18 mouse cellular contexts compared by ENCODE assay signal in genomic region chr7:37140191-37140590, GRCm38 (mm10).
DNase-seq lines count a peak whose midpoint lies in the region; ATAC-seq and TF ChIP-seq lines count a peak whose summit lies in the region.
"Had no signal": no experiment of that assay in that cellular context is flagged by ENCODE, and none has a peak within 500 bp of the region (broad histone marks: within the 10 kb centered on the region; RNA-seq: fewer than 3 reads in every experiment).

No protein-coding gene starts in this region.

- H3K4me1 ChIP-seq in heart, embryonic 12.5 days (replicated peaks), result no peaks in the 10 kb centered on the region
- H3K4me1 ChIP-seq in liver, adult 2 months (ENCODE audit: control insufficient read depth, insufficient read depth, low read length), result peaks cover 8% of the 10 kb centered on the region; the same call in 1 of the 2 replicates
- peaks cover 7% of the 10 kb centered on the region; the same call in 1 of the 2 replicates for H3K4me1 ChIP-seq in kidney, embryonic 15.5 days
- peaks cover 6% of the 10 kb centered on the region for H3K4me1 ChIP-seq in forebrain, embryonic 12.5 days
- H3K4me1 ChIP-seq: heart, embryonic 15.5 days had no signal

- no peak for ATAC-seq in heart, embryonic 12.5 days (ENCODE audit: insufficient number of reproducible peaks, low FRiP score)
- no peak for ATAC-seq in kidney, embryonic 15.5 days (replicated peaks; ENCODE audit: low FRiP score)
- ATAC-seq in forebrain, embryonic 12.5 days (ENCODE audit: low FRiP score), result no peak
- ATAC-seq: midbrain, embryonic 13.5 days had no signal

- H3K9me3 ChIP-seq in heart, embryonic 12.5 days (replicated peaks), result 0 out of 2 replicates have a peak, but pooled peaks cover 3% of the 10 kb centered on the region
- no peaks in the 10 kb centered on the region for H3K9me3 ChIP-seq in kidney, embryonic 15.5 days (replicated peaks)
- no peaks in the 10 kb centered on the region for H3K9me3 ChIP-seq in forebrain, embryonic 12.5 days
- H3K9me3 ChIP-seq: forebrain, embryonic 10.5 days; heart, embryonic 15.5 days; midbrain, embryonic 13.5 days; neural tube, embryonic 12.5 days had no signal

- no peaks in the 10 kb centered on the region for H3K79me2 ChIP-seq in liver, adult 2 months (ENCODE audit: control insufficient read depth, insufficient read depth, low read length)

- H3K27me3 ChIP-seq in heart, embryonic 12.5 days (replicated peaks), result no peaks in the 10 kb centered on the region
- H3K27me3 ChIP-seq in liver, adult 2 months (ENCODE audit: control insufficient read depth, insufficient read depth, low read length), result no peaks in the 10 kb centered on the region
- 0 out of 2 replicates have a peak, but pooled peaks cover 5% of the 10 kb centered on the region for H3K27me3 ChIP-seq in kidney, embryonic 15.5 days
- no peaks in the 10 kb centered on the region for H3K27me3 ChIP-seq in forebrain, embryonic 12.5 days
- H3K27me3 ChIP-seq: heart, embryonic 15.5 days; limb, embryonic 12.5 days; midbrain, embryonic 13.5 days; neural tube, embryonic 12.5 days had no signal

- TF ChIP-seq POLR2A in liver, adult 2 months (IDR thresholded peaks at IDR 0.05; ENCODE audit: extremely low read depth, insufficient read depth, low read length), result no peak

- no peak overlapping the region for H3K9ac ChIP-seq in heart, embryonic 12.5 days
- H3K9ac ChIP-seq in liver, adult 2 months (ENCODE audit: low read depth, low read length), result no peak overlapping the region
- H3K9ac ChIP-seq in kidney, embryonic 15.5 days, result no peak overlapping the region
- no peak overlapping the region for H3K9ac ChIP-seq in forebrain, embryonic 12.5 days
- H3K9ac ChIP-seq: heart, embryonic 15.5 days; limb, embryonic 12.5 days; liver, embryonic 14.5 days; midbrain, embryonic 13.5 days; neural tube, embryonic 12.5 days had no signal

- H3K36me3 ChIP-seq in heart, embryonic 12.5 days, result no peaks in the 10 kb centered on the region
- no peaks in the 10 kb centered on the region for H3K36me3 ChIP-seq in liver, adult 2 months (ENCODE audit: control insufficient read depth, insufficient read depth, low read length)
- H3K36me3 ChIP-seq in kidney, embryonic 15.5 days, result no peaks in the 10 kb centered on the region
- no peaks in the 10 kb centered on the region for H3K36me3 ChIP-seq in forebrain, embryonic 12.5 days (replicated peaks)
- H3K36me3 ChIP-seq: forebrain, embryonic 10.5 days; heart, embryonic 15.5 days; limb, embryonic 12.5 days; midbrain, embryonic 13.5 days; neural tube, embryonic 12.5 days had no signal

- TF ChIP-seq CTCF in liver, adult 2 months (IDR thresholded peaks at IDR 0.05; ENCODE audit: low read depth, low read length), result no peak

- no peak overlapping the region for H3K4me3 ChIP-seq in heart, embryonic 12.5 days
- H3K4me3 ChIP-seq in liver, adult 2 months (ENCODE audit: insufficient read depth, low read depth, low read length), result peak overlapping the region; percentile 35; the same call in 1 of the 2 replicates
- H3K4me3 ChIP-seq in kidney, embryonic 15.5 days (replicated peaks), result no peak overlapping the region
- no peak overlapping the region for H3K4me3 ChIP-seq in forebrain, embryonic 12.5 days (replicated peaks)
- H3K4me3 ChIP-seq: forebrain, embryonic 10.5 days; heart, embryonic 15.5 days; limb, embryonic 12.5 days; midbrain, embryonic 13.5 days; neural tube, embryonic 12.5 days had no signal

- H3K27ac ChIP-seq in heart, embryonic 12.5 days (ENCODE audit: poor library complexity, severe bottlenecking), result no peak overlapping the region
- H3K27ac ChIP-seq in liver, adult 2 months (replicated peaks; ENCODE audit: insufficient read depth, low read depth, low read length), result no peak overlapping the region
- no peak overlapping the region for H3K27ac ChIP-seq in kidney, embryonic 15.5 days
- no peak overlapping the region for H3K27ac ChIP-seq in forebrain, embryonic 12.5 days
- H3K27ac ChIP-seq: forebrain, embryonic 10.5 days; heart, embryonic 15.5 days; limb, embryonic 12.5 days; liver, embryonic 14.5 days; midbrain, embryonic 13.5 days; neural tube, embryonic 12.5 days had no signal

- peak; percentile 18 to 27 for DNase-seq in heart, adult 18-20 months
- DNase-seq in liver, adult 2 months (ENCODE audit: extremely low read depth, low read depth, low spot score), result no peak
- DNase-seq in liver, result no peak
- DNase-seq in kidney, postnatal 36 days, result peak; percentile 12 to 51
- DNase-seq: adrenal gland, adult 2 months; cerebellum, adult 18-20 months; gastrocnemius, postnatal 25 days; right cerebral cortex, postnatal 4 days; thymus, postnatal 25 days had no signal

- H3K4me2 ChIP-seq in heart, embryonic 12.5 days, result no peak overlapping the region
- H3K4me2 ChIP-seq in kidney, embryonic 15.5 days, result peak overlapping the region; percentile 31; the same call in 1 of the 2 replicates
- no peak overlapping the region for H3K4me2 ChIP-seq in forebrain, embryonic 12.5 days
- H3K4me2 ChIP-seq: heart, embryonic 15.5 days; limb, embryonic 12.5 days; midbrain, embryonic 13.5 days; neural tube, embryonic 12.5 days had no signal

- WGBS in heart, embryonic 12.5 days, result 71% methylated on average over 12 of the region's 12 CpGs
- 74% methylated on average over 12 of the region's 12 CpGs for WGBS in liver, adult 2 months
- 75% methylated on average over 12 of the region's 12 CpGs for WGBS in kidney, embryonic 15.5 days
- WGBS in forebrain, embryonic 12.5 days, result 93% methylated on average over 12 of the region's 12 CpGs

Comparison
In these comparisons a context has a peak if more than half of its experiments do, and no peak if none do; other contexts are left out.
1. DNase-seq: peak in heart, adult 18-20 months (2 of 2) and kidney, postnatal 36 days (2 of 2); none in liver, adult 2 months (single experiment) and liver (single experiment).